Mouse (Mus musculus) thymus, postnatal 25 days (tissue): Measurements from ENCODE around the gene Plbd2.

Experiments
- DNase-seq: peaks from one replicate; pipeline ENCODE4 v3.0.0; 2022

The Plbd2 gene

DNA sequence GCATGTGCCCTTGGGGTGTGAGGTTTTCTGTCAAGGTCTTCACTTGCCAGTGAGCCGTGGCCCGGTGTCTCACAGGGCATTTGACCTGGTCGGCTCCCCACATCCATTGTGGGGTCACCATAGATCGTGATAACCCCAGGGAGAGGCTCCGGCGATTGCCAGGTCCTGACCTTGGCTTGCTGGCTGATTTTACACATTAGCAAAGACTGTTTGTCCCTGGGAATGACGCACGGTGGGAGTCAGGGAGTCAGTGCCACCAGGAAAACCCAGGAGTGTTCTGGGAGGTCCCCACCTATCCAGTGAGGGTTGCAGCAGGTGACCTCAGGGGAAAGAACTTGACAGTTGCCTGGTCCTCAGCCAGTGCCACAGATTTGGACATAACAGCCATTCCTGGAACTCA lies 30.7 kb downstream of the Plbd2 start, which contains the start of gene Sdsl:
Sdsl (minus strand) TSS at position 41 of the 400 bp plus-strand sequence.
- no peak for DNase-seq

DNA sequence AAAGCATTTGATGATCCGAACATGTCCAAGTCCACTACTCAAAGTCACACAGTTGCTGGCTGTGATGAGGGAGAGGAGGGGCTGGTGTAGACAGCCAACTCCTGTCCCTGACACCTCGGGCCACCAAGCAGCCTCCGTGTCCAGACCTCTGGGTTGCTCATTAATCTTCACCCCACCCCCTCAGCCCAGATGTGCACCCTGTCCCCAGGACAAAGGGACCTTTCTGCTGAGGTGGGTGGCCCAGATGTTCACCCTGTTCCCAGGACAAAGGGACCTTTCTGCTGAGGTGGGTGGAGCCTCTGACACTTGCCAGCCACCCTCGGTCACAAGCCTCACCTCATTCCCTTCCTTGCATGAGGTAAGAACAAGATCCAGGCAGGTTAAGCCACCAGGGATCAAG lies 31.9 kb downstream of the Plbd2 start:
- DNase-seq: no peak

DNA sequence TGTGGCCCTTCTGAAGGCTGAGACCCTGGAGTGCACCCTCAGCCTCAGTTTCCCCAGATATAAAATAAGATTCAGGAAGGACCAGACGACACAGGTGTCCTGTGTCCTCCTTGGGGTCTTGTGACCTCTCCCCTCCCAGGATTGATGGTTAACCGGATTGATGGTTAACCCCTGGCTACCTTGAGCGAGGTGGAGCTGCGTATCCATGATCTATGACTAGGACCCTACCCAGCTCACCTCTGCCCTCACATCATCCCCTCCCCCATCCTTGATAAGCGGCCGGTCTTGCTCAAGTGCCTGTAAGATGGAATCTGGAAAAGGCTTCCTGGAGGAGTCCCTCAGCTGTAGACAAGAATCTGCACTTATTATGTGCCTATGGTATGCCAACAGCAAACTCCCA lies 34.6 kb downstream of the Plbd2 start:
- DNase-seq: no peak

DNA sequence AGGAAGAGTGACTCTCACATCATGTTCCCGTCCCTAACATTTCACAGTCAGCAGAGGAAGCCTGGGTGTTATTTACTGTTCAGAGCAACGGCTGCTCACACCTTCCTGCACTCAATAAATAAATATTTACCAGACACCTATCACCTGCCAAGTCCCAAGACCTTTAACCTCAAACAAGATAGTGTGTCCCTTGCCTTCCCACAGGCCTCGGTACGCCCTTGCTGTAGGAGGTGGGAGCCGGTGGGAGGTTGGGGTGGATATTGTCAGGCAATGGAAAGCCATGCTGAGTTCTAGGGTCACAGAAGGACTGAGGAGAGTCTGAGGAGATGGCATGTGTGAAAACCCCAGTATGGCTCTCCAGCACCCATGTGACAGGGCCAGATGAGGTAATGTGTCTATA lies 35.1 kb downstream of the Plbd2 start:
- DNase-seq: no peak

DNA sequence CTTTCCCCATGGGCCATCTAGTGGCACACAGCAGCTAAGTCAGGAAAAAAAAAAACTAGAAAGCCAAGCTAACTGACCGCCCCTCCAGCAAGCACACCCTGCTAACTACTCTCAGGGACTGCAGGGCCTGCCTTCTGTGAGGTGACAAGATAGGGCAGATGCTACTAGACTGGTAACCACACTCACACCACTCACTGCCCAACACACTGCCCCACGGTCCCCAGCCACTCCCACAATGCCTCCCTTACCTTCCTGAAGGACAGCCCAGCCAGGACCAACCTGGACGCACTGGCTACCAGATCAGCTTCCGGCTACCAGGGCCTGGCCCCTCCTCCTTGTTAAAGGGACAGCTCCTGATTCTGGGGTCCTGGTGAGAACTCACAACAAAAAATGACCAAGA lies 36.4 kb downstream of the Plbd2 start:
- no peak for DNase-seq

DNA sequence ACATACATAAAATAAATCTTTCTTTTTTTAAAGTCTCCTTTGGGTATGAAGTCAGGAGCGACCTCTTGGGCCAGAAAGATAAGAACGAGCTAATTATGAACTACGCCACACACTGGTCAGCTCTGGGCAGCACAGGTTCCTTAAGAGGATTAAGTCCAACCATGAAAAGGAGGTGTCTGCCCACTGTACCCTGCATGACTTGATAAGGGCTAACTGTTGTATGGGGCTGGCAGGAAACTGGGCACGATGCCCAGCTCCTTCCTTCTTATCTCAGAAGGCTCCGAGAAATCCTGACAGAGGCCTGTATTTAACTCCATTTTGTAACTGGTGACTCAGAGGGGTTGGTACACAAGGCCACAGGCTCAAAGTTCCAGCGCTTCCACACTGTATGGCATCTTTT lies 37.6 kb downstream of the Plbd2 start:
- no peak for DNase-seq

DNA sequence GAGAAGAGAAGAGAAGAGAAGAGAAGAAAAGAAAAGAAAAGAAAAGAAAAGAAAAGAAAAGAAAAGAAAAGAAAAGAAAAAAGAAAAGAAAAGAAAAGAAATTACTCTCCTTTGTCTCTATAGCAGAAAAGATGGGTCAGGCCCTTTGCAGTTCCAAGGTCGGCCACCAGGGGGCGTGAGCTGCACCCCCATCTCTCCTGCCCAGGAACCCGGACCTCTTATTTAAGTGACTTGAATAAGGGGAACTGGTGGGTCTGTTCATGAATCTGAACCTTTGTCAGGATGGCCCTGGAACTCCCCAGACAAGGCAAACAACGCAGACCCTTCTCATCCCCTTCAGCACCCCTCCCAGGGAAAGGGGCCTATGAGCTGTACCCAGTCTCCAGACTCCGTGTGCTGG lies 38.4 kb downstream of the Plbd2 start:
- peak; percentile 51 for DNase-seq

DNA sequence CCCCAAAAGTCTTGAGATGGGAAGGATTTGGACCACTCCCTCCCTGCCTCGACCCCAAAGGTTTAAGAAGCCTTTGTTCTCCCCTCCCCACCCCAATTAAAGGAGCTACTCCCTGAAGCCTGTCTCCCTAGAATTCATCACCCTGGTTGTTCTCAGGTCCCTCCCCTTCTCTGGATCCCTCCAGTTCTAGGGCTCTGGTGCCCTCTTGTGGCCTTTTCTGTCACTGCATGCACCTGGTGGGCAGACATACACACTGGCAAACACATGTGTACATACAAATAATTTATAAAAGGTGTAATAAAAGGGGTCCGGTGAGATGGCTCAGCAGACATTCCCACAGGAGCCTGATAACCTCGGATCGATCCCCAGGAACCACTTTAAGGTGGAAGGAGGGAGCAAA lies 39.1 kb downstream of the Plbd2 start:
- DNase-seq: peak; percentile 23

DNA sequence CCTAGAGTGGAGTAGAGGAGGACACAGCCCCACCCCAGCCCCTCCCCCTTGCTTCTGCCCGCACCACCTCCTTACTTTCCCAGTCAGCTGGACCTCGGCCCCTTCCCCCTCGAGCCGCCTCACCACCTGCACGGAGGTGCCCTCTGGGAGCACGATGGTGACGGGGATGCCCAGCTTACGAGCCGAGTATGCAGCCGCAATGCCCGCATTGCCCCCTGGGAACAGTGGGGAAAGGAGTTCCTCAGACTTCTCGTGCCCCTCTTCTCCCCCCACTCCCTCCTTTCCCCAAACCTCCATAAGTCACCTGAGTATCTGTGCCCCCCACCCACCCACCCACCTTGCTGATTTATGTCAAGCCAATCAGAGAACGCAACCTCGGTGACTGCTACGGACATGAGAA lies 41.5 kb downstream of the Plbd2 start:
- DNase-seq: no peak

DNA sequence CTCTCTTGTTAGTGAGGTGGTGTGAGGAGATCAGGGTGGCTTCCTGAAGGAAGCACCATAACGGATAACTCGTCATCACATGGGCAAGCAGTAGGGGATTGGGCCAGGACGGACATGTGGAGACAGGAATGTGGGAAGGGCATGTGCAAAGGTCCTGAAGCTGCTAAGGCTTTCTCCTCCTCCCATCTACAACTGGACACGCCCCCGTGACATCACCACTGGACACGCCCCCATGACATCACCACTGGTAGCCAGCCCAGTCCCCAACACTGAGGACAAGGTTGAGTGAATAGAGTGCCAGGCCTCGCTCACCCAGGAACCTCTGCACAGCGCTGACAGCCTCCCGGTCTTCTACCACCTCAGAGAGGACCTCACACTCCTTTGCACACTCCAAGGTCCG lies 44.3 kb downstream of the Plbd2 start:
- DNase-seq: no peak

DNA sequence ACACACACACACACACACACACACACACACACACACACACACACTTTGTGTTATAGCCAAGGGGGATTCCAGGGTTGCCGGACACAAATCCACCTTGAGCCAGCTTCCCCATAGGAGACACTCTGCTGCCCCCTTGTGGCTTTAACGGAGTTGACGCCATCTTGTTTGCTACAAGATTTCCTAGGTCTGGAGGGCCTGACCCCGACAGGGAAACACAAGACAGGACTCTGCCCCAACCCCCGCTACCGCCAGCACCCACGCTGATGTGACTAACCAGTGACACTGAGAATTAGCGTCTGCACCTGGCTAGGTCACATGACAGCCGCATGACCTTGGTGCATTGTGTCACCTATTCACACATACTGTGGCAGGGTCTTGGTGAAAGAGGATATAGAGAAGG lies 45.8 kb downstream of the Plbd2 start:
- peak; percentile 45 for DNase-seq

DNA sequence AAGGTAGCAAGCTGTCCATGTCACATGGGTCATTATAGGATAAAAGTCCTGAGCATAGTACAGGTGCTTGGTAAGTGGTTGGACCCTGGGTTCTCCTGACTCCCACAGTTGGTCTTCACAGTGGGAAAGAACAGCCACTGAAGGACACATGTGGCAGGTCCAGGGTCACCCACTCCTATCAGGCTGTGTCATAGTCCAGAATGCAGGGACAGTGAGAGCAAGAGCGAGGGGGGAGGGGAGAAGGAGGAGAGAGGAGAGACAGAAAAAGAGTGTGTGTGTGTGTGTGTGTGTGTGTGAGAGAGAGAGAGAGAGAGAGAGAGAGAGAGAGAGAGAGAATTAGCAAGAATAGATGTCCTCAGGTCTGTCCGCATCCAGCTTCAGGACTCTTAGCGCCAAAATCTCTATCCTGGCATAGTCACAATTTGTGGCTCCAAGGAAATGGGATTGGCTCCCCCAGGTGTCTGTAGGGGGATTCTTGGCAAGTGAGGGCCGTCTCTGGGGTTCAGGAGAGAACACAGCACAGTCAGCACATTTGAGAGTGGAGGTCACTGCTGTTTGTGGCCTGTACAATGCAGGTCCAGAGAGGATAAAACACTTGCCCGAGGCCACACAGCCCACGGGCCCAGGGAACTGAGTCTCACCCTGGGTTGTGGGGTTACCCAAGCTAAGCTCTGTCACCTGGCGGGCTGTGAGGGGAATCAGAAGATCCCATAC lies 46.4 kb downstream of the Plbd2 start:
- DNase-seq: no peak

DNA sequence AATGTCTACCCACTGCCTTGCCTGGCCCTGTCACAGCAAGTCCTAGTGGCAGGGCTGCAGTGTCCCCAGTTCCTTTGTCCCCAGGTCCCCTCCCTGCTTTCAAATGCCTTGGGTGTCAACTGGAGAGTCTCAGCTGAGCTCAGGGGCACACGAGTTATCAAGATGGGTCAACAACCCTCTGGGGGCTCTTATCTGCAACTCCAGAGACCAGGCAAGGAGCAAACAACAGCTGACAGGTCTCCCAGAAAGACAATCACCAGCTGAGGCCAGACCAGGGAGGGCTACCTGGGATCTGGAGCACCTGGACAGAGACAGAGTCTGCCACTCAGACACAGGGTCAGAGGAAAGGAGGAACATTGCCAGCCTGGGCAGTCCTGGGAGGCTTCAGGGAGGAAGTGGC lies 47.2 kb downstream of the Plbd2 start:
- no peak for DNase-seq

DNA sequence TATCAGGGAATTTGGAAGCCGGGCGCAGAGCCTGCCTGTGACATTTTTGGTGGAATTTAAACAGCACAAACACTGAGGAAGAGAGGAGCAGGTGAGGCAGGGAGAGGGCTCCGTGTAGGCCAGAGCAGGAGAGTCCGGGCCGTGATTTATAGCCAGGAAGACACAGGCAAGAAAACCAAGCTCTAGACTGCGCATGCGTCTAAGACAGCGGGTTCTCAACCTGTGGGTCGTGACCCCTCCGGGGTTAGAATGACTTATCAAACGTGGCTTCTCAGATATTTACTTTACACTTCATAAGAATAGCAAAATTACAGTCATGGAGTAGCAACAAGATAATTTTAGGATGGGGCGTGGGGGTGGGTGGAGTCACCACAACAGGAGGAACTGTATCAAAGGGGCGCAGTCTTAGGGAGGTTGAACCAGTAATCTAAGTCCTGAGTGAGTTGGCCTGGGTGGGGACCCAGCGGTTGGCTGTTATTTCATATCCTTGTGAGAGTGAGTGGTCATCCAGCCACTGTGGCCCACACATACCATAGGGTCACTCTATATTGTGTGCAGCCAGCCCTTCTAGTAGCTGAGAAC lies 48.6 kb downstream of the Plbd2 start:
- no peak for DNase-seq

DNA sequence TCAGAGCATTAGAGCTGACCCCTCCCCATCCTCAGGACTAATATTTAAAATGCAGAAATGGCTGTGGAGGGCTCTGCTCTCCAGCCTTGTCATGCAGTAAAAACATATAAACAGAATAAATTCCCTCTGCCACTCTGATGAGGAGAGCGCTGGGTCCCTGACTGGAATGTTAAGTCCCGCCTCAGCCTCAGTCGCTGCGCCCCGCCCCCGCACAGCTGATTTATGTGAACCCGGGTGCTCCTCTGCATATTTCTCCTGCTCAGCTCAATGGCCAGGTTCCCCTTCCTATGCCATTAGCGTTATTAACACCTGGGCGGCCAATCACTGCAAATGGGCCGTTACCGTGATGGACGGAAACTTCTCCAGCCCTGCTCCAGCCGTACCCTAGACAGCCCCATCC lies 56.1 kb downstream of the Plbd2 start:
- DNase-seq: no peak

DNA sequence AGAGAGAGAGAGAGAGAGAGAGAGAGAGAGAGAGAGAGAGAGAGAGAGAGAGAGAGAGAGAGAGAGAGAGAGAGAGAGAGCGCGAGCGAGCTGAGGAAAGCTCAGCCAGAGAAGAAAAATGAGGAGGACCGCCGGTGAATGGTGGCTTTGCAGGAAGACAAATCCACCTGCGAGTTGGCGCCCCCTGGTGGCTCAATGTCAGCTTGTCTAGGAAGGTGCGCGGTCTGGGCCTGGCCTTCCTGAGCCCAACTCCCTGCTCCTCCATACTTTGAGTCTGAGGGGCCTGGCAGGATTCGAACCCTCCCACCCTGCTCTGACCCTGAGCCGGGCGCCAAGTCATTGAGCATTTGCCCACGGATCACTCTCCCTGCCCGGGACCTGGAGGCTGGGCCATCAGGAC lies 62.7 kb downstream of the Plbd2 start:
- DNase-seq: peak; percentile 79

DNA sequence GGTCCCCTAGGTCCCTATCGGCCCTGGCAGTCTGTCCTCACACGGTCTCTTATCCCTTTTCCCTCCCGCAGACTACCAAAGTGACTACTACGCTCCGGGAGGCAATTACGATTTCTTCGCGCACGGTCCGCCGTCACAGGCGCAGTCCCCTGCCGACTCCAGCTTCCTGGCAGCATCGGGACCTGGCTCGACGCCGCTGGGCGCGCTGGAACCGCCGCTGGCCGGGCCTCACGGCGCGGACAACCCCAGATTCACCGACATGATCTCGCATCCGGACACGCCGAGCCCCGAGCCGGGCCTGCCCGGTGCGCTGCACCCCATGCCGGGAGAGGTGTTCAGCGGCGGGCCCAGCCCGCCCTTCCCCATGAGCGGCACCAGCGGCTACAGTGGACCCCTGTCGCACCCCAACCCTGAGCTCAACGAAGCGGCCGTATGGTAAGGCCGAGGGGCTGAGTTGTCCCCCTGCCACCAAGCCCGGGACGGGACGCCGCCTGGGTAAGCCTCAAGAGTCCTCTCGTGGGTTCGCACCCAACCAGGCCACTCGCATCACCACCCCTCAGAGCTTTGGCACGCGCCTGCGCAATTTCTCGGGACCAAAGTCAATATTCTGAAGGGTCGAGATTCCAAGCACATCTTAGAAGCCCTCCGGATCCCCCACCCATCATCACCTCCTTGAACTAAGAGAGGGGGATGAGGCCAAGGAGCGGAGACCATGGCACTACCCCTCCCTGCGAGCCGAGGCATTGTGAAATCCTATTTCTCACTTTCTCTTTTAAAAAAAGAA lies 63.3 kb downstream of the Plbd2 start:
- no peak for DNase-seq

DNA sequence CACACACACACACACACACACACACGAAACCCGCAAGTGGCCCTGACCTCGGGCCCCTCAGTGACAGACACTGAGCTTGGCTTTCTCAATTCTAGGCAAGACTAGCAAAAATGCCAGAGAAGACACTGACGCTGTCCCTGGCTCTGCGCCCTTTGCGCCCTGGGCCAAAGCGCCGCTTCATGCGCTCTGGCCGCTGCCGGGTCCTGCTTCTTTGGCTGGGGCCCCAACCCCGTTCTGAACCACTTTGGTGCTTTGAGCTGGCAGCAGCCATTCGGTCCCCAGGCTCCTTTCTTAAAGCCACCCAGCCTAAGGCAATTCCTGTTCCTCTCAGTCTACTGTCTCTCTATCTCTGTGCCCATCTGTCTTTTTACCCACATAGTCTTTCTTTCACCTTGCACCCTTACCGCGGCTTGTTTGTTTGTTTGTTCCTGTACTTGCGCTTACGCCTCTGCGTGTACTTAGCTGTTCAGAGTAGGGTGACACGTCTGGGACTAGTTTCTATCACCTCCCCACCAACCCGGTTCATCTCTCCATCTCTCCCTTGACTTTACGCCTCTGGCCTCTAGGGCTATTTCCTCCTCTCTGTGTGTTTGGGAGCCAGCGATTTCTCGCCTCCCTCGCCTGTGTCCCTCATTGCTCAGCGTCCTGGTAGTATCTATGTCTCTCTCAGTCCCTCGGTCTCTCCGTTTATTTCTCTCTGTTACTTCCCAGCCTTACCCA lies 64.3 kb downstream of the Plbd2 start:
- DNase-seq: no peak

DNA sequence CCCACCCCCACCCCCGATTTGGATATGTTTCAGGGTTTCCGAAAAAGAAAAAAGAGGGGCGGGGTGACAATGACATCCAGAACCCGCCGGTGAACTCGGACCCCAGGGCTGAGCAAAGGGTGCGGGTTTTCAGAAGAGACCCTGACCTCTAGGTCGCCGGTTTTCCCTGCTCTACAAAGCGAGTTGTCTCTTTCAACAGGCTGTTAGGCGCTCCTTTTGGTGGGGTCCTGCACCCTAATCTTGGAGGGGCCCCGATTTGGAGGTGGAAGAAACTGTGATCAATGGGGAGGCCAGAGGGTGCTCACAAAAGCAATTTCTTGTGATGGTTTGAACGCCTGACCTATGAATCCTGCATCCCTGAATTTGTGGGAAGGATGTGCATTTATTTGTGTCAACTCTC lies 65.0 kb downstream of the Plbd2 start:
- no peak for DNase-seq

DNA sequence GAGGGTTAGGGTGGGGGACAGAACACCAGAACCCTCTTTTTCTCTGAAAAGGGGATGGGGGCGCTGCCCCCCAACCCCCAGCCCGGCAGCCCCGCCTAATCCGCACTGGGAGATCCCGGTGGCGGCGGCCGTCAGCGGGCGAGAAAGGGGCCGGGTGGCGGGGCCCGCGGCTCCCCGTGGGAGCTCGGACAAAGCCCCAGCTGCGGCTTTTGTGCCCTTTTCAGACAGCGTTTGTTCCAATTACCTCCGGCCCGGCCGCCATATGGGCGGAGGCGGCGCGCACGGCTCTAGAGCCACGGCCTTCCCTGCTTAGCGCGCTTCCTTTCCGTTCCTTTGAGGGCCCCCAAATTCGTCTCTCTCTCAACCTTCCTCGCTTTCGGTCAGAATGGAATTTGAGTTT lies 65.4 kb downstream of the Plbd2 start:
- no peak for DNase-seq

DNA sequence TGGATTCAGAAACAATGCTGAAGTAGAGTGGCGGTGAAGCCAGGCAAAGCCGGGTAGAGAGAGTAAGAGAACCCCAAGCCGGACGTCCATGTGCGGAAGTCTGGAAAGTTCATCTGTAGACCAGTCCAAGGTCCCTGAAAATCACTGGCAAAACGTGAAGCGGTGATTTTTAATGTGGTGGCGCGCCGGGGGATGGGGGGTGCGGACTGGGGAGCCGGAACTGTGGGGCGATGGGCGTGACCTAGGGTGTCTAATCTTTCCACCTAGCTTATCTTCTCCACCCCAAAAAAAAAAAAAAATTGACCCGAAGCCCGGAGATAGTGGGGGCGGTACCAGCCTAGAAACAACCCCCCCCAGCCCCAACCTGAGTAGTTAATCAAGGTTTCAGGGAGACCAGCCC lies 65.9 kb downstream of the Plbd2 start:
- DNase-seq: no peak

DNA sequence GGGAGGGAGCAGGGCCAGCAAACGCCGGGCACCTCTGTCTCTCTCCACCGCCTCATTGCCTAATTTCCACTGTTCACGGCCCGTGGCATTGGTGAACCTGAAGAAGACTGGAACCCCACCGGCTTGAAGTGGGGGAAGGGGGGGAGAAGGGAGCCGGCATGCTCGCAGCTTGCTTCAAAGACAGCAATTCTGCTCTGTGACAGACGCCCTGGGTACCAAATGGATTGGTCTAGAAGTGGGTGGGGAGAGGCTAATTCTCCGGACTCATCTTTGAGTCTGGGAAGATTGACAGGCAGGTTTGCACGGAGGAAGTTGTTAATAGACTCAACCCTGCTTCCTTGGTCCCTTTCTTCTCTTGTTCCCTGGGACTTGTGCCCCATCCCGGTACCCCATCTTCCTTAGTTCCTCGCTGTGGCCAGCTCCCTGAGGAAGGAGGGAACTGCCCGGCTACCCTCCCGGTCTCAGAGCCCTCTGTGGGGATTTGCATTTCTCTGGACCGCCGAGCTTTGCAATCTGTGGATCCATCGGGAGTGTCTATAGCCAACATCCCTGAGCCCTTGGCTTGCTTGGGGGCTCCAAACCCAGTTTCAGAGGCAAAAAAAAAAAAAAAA lies 66.4 kb downstream of the Plbd2 start:
- DNase-seq: no peak
